Mouse (Mus musculus): ENCODE measurements around the gene Stx11.
A peak's percentile ranks its signal among the peaks of the same experiment; 100 is the strongest.
"Not testable (repeated sequence)": the region's sequence is repeated elsewhere in the genome, so short reads cannot be mapped to it uniquely, and the experiment has no call there.

Gene Stx11

GRCm38 (mm10) chr10:12955831-12956230 lies 8.3 kb downstream of the Stx11 start:
- no peak for DNase-seq

DNA sequence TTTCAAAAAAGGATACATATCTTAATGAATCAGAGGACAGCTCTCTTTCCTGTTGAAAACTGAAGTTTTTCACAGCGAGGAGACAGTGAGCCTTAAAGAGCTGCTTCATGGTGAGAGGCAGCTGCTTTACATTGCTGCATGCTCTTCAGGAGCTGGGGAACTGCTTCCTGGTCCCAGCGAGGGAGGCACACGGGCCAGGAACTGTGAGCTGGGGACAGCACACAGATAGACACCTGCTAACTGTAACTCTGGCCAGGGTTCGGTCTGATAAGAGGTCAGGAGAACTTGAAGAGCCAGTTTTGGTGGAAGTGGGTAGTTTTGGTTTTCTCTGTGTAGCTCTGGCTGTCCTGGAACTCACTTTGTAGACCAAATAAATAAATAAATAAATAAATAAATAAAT lies 12.7 kb downstream of the Stx11 start:
- DNase-seq = not testable (repeated sequence)

DNA sequence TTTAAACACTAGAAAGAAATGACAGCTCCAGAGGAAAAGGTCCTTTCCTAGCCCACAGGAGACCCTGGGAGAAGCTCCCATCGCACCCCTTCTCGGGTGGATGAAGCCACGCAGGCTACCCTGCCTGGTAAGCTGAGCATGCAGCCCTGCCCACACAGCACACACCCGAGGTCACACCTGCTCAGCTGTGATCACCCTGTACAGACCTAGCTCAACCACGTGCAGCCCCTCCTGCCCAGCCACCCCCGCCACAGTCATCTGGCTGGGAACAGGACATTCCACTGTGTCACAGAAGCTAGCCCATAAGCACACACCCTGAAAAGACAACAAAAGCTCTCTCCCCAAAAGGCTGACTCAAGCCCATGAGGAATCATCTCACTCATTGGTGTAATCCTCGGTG lies 14.8 kb downstream of the Stx11 start:
- no peak for DNase-seq

DNA sequence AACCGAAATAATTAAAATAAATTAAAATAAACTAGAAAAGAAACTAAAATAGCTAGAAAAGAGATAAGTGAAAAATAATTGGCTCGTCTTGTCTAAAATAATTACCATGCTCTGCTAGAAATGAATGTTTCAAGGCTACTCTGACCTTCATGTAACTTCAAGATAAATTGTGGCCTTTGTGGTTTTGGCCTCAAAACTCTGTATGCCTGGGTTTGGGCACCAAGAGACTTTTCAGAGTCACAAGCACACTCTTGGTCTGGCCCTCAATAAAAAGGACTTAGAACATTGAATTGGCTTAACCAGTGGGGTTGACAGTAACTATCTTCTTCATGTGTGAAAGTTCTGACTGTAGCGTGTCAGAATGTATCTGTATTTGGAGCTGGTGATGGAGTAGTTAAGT lies 16.5 kb downstream of the Stx11 start:
- no peak for DNase-seq

GRCm38 (mm10) chr10:12941018-12941761 lies 22.9 kb downstream of the Stx11 start:
- peak in 1 of 2 experiments; percentile 38 for DNase-seq

DNA sequence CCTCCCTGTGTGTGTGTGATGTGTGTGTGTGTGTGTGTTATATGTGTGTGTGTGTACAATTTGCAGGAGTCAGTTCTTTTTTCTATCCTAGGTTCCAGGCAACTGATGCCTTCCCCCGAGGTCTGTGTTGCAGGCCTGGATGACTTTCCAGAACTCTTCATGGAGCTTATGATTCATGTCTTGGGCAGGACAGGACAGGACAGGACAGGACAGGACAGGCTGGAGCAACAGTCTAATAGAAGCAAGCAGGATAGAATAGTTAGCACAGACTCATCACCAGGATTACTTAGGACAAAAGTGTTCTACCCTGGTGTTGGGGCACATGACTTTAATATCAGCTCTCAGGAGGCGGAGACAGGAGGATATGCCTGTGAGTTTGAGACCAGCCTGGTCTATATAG lies 25.3 kb downstream of the Stx11 start:
- no peak for DNase-seq

GRCm38 (mm10) chr10:12936079-12936478 lies 28.0 kb downstream of the Stx11 start:
- no peak for DNase-seq

GRCm38 (mm10) chr10:12935575-12935974 lies 28.5 kb downstream of the Stx11 start:
- DNase-seq = no peak

DNA sequence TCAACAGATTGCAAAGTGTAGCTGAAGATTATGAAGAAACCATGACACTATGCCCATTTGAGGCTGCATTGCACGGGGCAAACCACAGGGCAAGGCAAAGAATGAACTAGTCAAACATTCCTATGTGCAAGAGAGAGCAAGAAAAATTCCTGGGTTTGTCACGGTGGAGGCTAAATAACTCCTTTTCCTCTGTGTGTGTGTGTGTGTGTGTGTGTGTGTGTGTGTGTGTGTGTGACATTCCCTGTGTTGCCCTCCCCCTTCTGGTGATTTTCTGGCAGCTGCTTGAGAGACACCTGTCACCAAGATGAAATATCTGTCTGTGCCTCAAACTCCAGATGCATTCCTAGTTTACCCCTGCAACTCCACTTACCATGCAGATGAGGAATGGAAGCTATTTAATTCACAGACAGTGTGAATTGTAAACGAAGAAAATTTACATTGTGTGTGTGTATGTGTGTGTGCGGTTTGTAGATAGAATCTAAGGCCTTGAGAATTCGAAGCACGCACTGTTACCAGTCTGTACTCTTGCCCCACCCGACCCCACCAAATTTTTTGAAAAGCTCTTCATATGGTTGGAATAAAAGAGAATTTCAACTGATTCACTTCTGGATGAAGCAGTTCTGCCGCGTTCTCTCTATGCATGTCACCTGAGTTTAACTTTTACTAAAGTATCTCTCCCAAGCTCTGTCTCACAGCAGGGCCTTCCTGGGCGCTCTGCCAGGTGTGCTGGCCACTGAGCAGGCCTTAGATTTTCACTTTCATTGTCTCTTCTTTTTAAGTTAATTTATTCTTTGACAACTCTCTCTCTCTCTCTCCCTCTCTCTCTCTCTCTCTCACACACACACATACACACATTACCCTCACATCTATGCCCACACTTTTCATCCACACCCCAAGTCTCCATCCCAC lies 32.4 kb downstream of the Stx11 start:
- no peak for DNase-seq

GRCm38 (mm10) chr10:12930351-12930905 lies 33.7 kb downstream of the Stx11 start:
- no peak for DNase-seq

GRCm38 (mm10) chr10:12929857-12930174 lies 34.3 kb downstream of the Stx11 start:
- DNase-seq = no peak

DNA sequence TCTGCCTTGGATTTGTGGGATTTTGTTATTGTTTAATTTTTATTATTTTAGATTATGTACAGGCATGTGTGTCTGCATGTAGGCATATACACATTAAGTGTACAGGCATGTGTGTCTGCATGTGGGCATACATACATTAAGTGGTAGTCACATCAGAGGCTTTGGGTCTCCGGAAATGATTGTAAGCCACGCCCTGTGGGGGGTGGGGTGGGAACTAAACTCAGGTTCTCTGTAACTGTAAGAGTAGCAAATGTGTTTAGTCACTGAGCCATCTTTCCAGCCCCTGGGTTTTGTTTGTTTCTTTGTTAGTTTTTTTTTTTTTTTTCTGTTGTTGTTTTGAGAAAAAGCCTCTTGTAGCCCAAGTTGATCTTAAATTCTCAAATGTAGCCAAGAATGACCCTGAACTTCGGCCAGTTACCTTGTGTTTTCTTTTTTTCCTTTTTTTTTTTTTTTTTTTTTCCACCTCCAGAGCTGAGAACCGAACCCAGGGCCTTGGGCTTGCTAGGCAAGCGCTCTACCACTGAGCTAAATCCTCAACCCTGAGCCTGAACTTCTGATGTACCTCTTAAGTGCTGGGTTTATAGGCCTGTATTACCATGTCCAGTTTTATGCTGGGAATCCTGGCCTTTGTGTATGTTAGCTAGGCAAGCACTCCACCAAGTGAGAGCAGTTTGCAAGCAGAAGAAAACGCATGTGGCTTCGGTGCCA lies 34.8 kb downstream of the Stx11 start:
- no peak for DNase-seq

DNA sequence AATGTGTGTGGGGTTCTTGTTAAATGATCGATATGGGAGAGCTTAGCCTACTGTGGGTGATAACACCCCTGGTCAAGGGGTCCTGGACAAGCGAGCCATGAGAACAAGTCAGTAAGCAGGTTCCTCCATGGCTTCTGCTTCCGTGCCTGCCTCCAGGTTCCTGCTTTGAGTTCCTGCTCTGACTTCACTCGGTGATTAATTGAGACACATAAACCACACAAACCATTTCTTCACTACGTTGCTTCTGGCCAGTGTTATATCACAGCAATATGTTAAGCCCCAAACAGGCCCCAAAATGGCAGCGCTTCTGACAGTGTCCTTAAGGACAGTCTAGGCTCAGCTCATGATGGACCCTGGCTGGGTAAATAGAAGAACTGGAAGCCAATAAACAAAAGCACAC lies 35.9 kb downstream of the Stx11 start:
- no peak for DNase-seq

- DNase-seq = peak; percentile 91 to 97
These were observed 41.3 kb downstream of the Stx11 start for GRCm38 (mm10) chr10:12922574-12923353.

DNA sequence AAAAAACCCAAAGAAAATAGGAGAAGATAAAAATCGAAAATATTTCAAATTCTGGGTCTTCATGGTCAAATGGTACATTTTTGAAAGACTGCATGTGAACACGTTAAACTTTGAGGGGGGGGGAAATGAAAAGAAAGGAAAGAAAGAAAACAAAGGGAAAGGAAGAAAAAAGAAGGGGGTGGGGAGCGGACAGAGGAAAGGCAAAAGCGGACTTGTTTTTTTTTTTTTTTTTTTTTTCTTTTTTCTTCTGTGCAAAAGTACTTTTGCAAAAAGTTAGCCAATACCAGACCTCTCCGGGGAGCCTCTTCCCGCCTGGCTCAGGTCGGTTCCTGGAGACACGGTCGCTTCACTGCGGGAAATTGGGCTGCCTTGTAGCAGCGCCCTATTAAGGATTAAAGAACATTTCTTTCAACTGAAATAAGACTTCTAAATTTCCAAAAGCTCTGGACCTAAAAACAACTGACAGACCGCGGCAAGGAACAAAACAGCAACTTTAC lies 42.0 kb downstream of the Stx11 start:
- no peak for DNase-seq

- peak; percentile 20 to 23 for DNase-seq
These were observed 42.5 kb downstream of the Stx11 start for GRCm38 (mm10) chr10:12921551-12922040.

- peak in 1 of 2 experiments; percentile 18 for DNase-seq
These were observed 44.8 kb downstream of the Stx11 start for GRCm38 (mm10) chr10:12919287-12919686.

DNA sequence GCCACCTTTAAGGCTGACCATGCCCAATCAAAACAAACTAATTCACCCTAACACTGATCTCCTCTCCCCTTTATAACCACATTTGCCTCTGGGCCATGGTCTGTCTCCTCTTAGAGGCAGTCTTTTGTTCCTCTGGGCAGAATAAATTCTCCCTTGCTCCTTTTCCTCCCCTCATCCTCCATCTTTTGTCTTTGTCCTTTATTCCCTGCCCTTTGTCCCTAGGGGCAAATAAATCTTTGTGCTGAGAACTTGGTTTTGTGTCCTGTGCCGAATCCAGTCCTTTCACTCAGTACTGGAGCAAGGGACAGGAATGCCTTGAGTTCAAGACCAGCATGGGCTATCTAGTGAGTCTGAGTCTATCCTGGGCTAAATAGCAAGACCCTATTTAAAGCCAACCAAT lies 46.5 kb downstream of the Stx11 start:
- no peak for DNase-seq

- no peak for DNase-seq
These were observed 47.7 kb downstream of the Stx11 start for GRCm38 (mm10) chr10:12916376-12916775.

GRCm38 (mm10) chr10:12915826-12916225 lies 48.3 kb downstream of the Stx11 start:
- DNase-seq = no peak

GRCm38 (mm10) chr10:12914203-12914602 lies 49.9 kb downstream of the Stx11 start:
- no peak for DNase-seq

GRCm38 (mm10) chr10:12911981-12912530 lies 52.0 kb downstream of the Stx11 start:
- DNase-seq = no peak

Data from cerebellum, adult 18-20 months (tissue).